Mouse (Mus musculus) CD8-positive naive resting alpha-beta T cell, adult 57 days (primary cell): ENCODE results near the gene Dnajc27. TPM values are rescaled to one million over a fixed set of nuclear protein-coding genes. Genes with fewer than 3 reads are reported as not detected.

Experiments
- total RNA-seq: library from RNA; stranded (reverse); gene quantifications from one replicate; pipeline ENCODE4 v1.2.4, GENCODE M21; 2023

The Dnajc27 gene
- total RNA-seq, result 14.5 TPM

DNA sequence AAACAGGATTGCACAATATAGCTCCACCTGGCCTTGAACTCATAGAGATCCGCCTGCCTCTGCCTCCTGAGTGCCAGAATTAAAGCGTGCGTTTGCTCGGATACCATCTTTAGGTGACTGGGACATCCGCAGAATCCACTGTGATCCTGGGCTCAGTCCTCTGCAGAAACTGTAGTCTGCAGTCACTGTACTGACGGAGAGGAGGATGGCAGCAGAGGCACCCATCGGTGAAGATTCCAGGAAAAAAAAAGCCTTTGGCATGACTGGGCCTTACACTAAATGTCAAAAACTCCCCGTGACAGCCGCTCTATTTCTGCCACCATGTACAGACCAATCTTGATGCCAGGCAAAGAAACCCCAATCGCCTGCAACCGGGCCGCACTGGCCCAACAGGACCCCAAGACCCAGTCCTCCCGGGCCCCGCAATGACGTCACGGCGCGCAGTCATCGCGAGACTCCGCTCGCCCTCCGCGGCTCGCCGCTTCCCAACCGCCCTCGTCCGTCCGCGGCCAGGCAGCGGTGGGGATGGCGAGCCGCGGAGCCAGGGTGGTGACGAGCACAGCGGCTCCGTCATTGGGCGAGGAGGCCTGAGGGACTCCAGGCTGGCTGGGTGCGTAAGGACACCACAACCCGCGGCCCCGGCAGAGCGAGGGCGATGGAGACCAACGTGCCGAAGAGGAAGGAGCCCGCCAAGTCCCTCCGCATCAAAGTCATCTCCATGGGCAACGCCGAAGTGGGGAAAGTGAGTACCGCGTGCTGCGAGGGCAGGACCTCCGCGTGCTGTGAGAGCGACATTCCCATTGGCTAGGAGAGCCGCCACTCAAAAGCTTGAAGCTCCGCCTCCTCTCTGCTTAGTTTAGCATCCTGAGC lies at the start of gene Dnajc27:
Gene Dnajc27 (plus strand): TSS at position 452 of the 870 bp plus-strand sequence.

GRCm38 (mm10) chr12:4038061-4039041 lies 44.0 kb upstream of the Dnajc27 start, which contains the start of gene Efr3b:
Efr3b (minus strand) TSS chr12:4038915.

DNA sequence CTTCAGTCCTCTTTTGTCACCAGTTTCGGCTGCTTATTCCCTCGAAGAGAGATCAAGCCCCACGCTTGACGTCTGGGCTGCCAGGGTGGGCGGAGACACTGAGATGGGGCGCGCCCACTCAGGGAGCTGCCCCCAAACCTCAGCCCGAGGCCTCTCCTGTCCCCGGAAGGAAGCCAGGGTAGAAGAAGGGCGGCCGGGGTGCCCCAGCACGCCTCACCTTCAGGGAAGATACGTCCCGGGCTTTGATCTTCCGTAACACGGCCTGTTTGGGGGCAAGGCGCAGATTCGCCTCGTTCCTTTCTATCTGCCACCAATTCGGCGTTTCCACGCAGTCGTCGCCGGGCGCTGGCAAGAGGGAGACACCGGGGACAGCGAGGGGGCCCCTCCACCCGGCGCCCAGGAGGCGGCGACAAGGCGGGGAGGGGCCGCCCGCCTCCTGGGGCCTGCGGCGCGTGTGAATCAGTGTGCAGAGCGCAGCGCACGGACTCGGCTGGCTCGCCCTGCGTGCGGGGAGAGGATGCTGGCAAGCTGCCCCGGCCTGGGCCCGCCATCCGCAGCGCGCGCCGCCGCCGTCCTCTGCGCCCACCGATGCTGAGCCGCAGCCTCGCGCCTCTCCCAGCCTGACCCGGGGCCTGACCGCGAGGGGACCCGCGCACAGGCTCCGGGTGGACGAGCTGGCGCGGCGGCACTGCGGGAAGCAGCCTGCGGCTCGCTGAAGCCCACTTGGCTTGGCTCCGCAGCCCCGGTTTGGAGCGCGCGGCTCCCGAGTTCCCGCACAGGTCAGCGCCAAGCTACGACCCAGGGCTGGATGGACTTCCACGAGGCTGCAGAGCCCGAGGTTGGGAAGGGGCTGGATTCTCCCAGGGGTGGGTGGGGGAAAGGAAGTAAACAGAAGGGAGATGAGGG lies 50.8 kb downstream of the Dnajc27 start, which contains the start of gene Adcy3:
Gene Adcy3 (plus strand): TSS at position 163 of the 906 bp plus-strand sequence.

Other genes with a start within 250 kb of the Dnajc27 start
- 1.3 TPM for gene Pomc, start 127.6 kb upstream of the Dnajc27 start, total RNA-seq
- gene Efr3b, start 43.7 kb upstream of the Dnajc27 start, total RNA-seq, result not detected
- 37.4 TPM for gene Adcy3, start 50.5 kb downstream of the Dnajc27 start, total RNA-seq
- 4.3 TPM for gene Ptrhd1, start 151.4 kb downstream of the Dnajc27 start, total RNA-seq
- gene Cenpo, start 151.7 kb downstream of the Dnajc27 start, total RNA-seq, result 29.7 TPM